Mouse (Mus musculus): ENCODE results near the gene Fsd2. TPM values are rescaled to one million over a fixed set of nuclear protein-coding genes. Genes with fewer than 3 reads are reported as not detected.

Fsd2 gene
- total RNA-seq, 2 experiments from 2014 or later, result 195 to 220 TPM

DNA sequence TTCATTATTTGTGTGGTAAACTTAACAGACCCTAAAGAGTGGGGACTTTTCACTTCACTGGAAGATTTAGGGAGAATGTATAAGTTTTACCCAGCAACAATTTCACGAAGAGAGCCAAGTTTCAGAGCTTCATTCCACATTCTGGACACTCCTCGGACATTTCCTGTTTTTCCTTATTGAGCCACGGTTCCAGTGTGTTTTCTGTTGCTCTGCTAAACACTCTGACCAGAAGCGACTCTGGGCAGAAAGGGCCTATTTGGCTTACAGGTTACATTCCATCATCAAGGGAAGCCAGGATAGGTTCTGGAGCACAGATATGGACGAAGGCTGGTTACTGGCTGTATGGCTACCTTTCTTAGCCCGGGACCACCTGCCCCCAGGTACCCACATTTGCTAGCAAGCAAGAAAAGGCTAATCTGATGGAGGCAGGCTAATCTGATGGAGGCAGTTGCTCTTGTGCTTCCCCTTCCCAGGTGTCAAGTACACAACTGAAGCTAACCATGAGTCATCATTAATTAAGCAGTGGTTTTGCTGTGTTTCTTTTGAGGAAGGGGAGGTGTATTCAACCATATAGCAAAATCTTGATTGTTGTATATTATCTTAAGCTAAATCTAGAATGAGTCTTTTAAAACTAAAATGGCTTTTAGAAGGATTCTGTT lies 6.0 kb upstream of the Fsd2 start:
- DNase-seq, result no peak

DNA sequence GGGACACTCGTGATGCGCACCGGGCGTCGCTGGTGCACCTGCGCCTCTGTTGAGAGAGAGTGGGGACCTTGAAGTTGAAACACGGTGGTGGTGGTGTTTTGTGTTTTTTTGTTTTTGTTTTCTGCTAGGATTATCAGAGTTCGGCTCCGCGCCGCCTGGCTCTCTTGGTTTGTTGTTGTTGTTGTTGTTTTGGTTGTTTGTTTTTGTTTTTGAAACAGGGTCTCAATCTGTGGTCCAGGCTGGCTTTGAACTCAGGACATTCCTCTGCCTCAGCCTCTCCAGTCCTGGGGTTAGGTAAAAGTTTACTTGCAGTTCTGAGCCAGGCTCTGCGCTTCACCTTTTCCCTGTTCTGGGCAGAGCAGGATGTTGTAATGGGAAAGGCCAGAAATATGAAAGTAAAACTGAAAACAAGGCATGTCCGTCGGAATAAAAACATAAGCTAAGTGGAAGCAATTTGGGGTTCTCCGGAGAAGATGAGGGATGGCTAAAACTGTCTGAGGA lies 5.2 kb upstream of the Fsd2 start:
- DNase-seq, result no peak

GRCm38 (mm10) chr7:81571108-81571940 lies 4.6 kb upstream of the Fsd2 start, which contains the start of gene Whamm:
Gene Whamm (plus strand): TSS chr7:81571266.
- peak; percentile 81 for DNase-seq

DNA sequence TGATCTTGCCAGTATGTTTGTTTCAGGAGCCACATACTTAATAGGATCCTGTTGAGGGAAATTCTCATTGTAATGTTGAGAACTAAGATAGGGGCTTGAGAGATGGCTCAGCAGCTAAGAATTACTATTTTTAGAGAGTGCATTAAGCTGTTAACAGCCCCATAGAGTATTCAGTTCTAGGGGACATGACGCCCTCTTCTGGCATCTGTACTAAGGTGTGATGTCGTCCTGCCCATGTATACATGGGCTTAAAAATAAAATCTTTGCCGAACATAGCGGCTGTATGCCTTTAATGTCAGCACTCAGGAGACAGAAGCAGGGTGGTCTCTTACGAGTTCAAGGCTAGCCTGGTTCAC lies 4.0 kb upstream of the Fsd2 start:
- DNase-seq, result no peak

GRCm38 (mm10) chr7:81570271-81570670 lies 3.5 kb upstream of the Fsd2 start:
- DNase-seq, result no peak

GRCm38 (mm10) chr7:81569851-81570250 lies 3.1 kb upstream of the Fsd2 start:
- DNase-seq, result no peak

DNA sequence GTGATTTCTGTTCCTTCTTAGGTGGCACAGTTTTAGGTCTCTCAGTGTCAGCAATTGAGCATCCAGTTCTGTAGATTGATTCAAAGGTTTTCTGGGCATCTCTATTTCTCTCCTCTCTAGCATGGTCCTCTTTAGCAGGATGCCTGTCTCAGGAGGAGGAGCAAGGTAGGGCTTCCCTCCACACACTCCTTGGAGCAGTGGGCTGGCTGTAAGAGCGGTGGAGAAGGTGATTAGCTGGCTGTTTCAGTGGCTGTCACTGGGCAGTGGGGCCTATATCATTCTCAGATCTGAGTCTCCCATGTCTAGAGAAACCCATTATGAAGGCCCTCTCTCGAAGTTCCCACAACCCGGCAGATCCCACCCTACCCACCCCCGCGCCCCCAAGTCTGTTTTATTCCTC lies 652 bp upstream of the Fsd2 start:
- DNase-seq, result no peak

- no peak for DNase-seq
Observed at GRCm38 (mm10) chr7:81566332-81566731, 412 bp downstream of the Fsd2 start.

GRCm38 (mm10) chr7:81565381-81566055 lies 1.2 kb downstream of the Fsd2 start:
- DNase-seq, result no peak

- no peak for DNase-seq
Observed at GRCm38 (mm10) chr7:81564766-81565165, 2.0 kb downstream of the Fsd2 start.

GRCm38 (mm10) chr7:81563506-81564015 lies 3.2 kb downstream of the Fsd2 start:
- DNase-seq, result no peak

- no peak for DNase-seq
Observed at GRCm38 (mm10) chr7:81561211-81561610, 5.5 kb downstream of the Fsd2 start.

DNA sequence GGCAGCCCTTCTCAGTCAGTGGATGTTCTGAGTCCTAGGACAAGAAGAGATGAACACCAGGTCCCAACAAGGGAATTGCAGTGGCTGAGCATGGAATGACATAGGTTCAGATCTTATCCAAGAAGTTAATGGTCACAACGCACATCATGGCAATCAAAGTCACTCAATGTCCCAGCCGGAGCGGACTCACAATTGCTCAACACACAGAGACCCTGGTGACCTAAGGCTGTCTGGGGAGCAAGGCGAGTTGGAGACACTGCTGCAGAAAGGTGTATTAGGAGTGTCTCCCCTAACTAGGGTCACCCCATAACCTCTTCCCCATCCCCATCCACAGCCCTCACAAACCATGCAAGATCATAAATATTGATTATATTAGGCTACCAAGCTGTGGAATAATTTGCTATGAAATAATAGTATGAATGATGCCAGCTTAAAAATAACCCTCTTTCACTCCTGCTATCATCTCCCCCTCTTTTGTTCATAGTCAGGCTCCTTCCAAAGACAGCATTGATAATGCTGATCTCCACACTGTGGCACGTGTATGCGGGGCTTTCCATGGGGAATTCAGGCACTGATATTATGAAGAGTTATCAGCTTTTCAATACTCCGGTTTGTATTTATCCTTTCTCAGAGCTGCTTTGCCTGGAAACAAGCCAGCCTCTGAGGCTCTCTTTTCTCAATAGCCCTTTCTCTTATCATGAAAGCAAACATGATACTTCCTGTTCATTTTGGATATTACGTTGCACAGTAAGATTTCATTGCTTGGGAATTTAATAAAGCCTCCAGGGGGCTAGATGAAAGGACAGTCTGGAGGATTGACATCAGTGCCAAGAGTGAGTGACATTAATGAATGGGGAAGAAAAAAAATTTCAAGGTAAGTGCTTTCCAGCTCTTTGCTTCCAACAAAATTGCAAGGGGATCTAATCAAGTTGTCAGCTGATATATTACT lies 6.4 kb downstream of the Fsd2 start:
- DNase-seq, result no peak

DNA sequence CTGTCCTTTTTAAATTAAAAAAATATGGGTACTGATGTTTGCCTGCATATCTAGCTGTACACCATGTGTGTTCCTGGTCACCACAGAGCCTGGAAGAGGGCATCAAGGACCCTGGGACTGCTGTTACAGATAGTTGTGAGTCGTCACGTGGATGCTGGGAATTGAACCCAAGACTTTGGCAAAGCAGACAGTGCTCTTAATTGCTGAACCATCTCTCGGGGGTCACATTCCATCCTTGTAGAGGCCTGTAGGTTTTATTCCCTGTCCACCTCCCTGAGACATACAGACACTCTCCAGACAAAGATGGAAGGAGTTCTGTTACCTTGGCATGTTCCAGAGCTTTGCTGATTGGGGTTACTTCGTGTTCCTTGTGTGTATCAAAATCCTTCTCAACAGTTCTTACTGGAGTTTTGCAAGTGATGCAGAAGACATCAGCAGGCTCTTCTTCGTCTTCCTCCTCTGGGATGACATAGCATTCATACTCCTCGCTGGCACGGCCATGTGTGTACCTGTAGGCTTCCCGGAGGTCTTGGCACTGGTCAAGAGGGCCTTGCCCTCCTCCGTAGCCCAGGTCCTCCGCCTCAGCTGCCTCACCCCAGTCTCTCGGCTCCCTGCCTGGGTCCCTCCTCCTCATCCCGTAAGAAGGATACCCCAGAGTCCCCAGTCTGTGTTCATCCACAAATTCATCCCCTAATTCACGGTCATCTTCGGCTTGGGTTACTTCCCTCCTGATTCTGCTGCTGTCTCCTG lies 7.3 kb downstream of the Fsd2 start:
- DNase-seq, result no peak

DNA sequence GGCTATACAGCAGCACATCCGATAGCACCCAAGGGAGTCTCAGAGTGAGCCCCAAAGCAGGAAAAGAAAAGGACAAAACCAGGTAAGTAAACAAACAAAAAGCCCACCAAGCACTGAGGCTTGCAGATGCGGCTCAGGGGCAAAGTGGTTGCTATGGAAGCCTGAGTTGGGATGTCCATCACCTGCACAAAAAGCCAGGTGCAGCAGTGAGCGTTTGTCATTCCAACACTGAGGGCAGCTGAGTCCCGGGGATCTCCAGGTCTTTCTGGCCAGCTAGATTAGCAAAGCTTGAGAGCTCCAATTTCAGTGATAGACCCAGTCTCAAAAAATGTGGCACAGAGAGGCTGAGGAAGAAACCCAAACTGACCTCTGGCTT lies 8.8 kb downstream of the Fsd2 start:
- no peak for DNase-seq

- no peak for DNase-seq
Observed at GRCm38 (mm10) chr7:81557252-81557984, 9.3 kb downstream of the Fsd2 start.

DNA sequence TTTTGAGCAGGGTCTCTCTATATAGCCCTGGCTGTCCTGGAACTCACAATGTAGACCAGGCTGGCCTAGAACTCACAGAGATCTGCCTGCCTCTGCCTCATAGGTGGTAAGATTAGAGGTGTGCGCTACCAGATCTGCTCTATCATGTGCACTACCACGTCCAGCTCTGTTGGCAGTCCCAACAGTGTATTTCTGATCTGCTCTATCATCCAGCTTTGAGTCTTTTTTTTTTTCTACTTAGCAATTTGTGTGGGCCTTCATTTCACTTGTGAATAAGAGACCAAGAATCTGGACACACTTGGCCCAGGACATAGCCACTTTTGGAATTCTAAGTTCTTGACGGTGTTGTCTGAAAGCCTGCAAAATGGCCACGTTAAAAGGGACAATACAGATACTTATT lies 9.9 kb downstream of the Fsd2 start:
- no peak for DNase-seq

- DNase-seq, result peak; percentile 40
Observed at GRCm38 (mm10) chr7:81554369-81554768, 12.4 kb downstream of the Fsd2 start.

DNA sequence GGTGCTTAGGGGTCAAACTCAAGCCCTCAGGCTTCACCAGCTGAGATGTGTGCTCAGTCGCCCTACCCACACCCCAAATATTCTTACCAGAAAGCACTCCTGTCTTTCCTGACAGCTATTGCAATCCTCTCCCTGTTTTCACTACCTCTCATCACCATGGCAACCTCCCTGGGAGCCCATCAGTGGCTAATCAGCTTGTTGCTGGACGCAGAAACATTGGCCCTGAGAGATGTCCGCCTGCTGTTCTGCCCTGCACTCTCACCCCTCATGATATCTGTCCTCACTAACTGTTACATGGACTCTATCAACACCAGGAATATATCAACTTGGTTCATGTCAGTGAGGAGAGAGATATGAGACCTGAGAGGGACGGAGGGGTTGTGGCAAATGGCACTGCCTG lies 13.2 kb downstream of the Fsd2 start:
- no peak for DNase-seq

GRCm38 (mm10) chr7:81548864-81549263 lies 17.9 kb downstream of the Fsd2 start:
- DNase-seq, result no peak

All from gastrocnemius, postnatal 10 days (tissue).